ENCODE assay signal across 21 mouse cellular contexts in genomic region chr7:29335276-29335675, GRCm38 (mm10). TPM values are rescaled to one million over a fixed set of nuclear protein-coding genes. Genes with fewer than 3 reads are reported as not detected.
DNase-seq lines count a peak whose midpoint lies in the region; ATAC-seq and TF ChIP-seq lines count a peak whose summit lies in the region.
"Had no signal": no experiment of that assay in that cellular context is flagged by ENCODE, and none has a peak within 500 bp of the region (broad histone marks: within the 10 kb centered on the region; RNA-seq: fewer than 3 reads in every experiment).

No protein-coding gene starts in this region.

- no peak for DNase-seq in left cerebral cortex, adult 2 months (ENCODE audit: extremely low spot score in 1 of 2, low spot score in 2 of 2)
- no peak for DNase-seq in left cerebral cortex, postnatal 36 days (ENCODE audit: low spot score in 2 of 2)
- peak; percentile 15 for DNase-seq in A20 (ENCODE audit: low read depth, low spot score)
- no peak for DNase-seq in liver, embryonic 13.5 days
- no peak for DNase-seq in gastrocnemius, adult 18-20 months (ENCODE audit: low spot score)
- DNase-seq in spleen, postnatal 10 days (ENCODE audit: low spot score in 2 of 2): no peak
- DNase-seq: adrenal gland, postnatal 25 days; cerebellum, adult 2 months; heart, postnatal 36 days; lung, postnatal 10 days; right cerebral cortex, adult 18-20 months; thymus, adult 18-20 months had no signal

- ATAC-seq in forebrain, embryonic 15.5 days (replicated peaks): no peak
- ATAC-seq in forebrain, embryonic 13.5 days: no peak
- no peak for ATAC-seq in liver, embryonic 13.5 days (ENCODE audit: low read depth)
- ATAC-seq: inflammation-experienced regulatory T-cells, adult 6 months had no signal

- no peaks in the 10 kb centered on the region; the same call in 1 of the 2 replicates for H3K4me1 ChIP-seq in forebrain, embryonic 15.5 days
- H3K4me1 ChIP-seq in forebrain, embryonic 13.5 days: peaks cover 8% of the 10 kb centered on the region
- H3K4me1 ChIP-seq in liver, embryonic 13.5 days (replicated peaks): peaks cover 72% of the 10 kb centered on the region
- H3K4me1 ChIP-seq: embryonic facial prominence, embryonic 12.5 days had no signal

- H3K27ac ChIP-seq in forebrain, embryonic 15.5 days (replicated peaks): 0 out of 2 replicates have a peak overlapping the region, but pooled peaks have one; percentile 6
- no peak overlapping the region for H3K27ac ChIP-seq in forebrain, embryonic 13.5 days
- H3K27ac ChIP-seq in left cerebral cortex, adult 2 months: no peak overlapping the region
- peak overlapping the region; percentile 44; the same call in 1 of the 2 replicates for H3K27ac ChIP-seq in liver, embryonic 13.5 days
- H3K27ac ChIP-seq: embryonic facial prominence, embryonic 12.5 days; kidney, embryonic 15.5 days; midbrain, embryonic 12.5 days had no signal

- H3K9ac ChIP-seq in forebrain, embryonic 15.5 days (replicated peaks): no peak overlapping the region
- H3K9ac ChIP-seq in forebrain, embryonic 13.5 days: no peak overlapping the region
- 0 out of 2 replicates have a peak overlapping the region, but pooled peaks have one; percentile 15 for H3K9ac ChIP-seq in liver, embryonic 13.5 days
- H3K9ac ChIP-seq: embryonic facial prominence, embryonic 12.5 days; kidney, embryonic 15.5 days; midbrain, embryonic 12.5 days had no signal

- intact Hi-C loops in left cerebral cortex, adult 2 months (cut with DNase I): no loop called here
- intact Hi-C loops in left cerebral cortex, postnatal 36 days (cut with DNase I): no loop called here

- H3K4me3 ChIP-seq in forebrain, embryonic 15.5 days: no peak overlapping the region
- H3K4me3 ChIP-seq in forebrain, embryonic 13.5 days: no peak overlapping the region
- H3K4me3 ChIP-seq in left cerebral cortex, adult 2 months: no peak overlapping the region
- no peak overlapping the region for H3K4me3 ChIP-seq in liver, embryonic 13.5 days (replicated peaks)
- H3K4me3 ChIP-seq: embryonic facial prominence, embryonic 12.5 days; kidney, embryonic 15.5 days; midbrain, embryonic 12.5 days had no signal

- H3K36me3 ChIP-seq in forebrain, embryonic 15.5 days: peaks cover 8% of the 10 kb centered on the region; the same call in 1 of the 2 replicates
- peaks cover 30% of the 10 kb centered on the region for H3K36me3 ChIP-seq in forebrain, embryonic 13.5 days (ENCODE audit: poor library complexity, severe bottlenecking)
- H3K36me3 ChIP-seq in liver, embryonic 13.5 days: peaks cover 33% of the 10 kb centered on the region

- H3K27me3 ChIP-seq in forebrain, embryonic 15.5 days: no peaks in the 10 kb centered on the region
- no peaks in the 10 kb centered on the region for H3K27me3 ChIP-seq in forebrain, embryonic 13.5 days
- no peaks in the 10 kb centered on the region for H3K27me3 ChIP-seq in liver, embryonic 13.5 days
- H3K27me3 ChIP-seq: CH12.LX; embryonic facial prominence, embryonic 12.5 days; midbrain, embryonic 12.5 days had no signal

- no peaks in the 10 kb centered on the region for H3K9me3 ChIP-seq in forebrain, embryonic 15.5 days
- no peaks in the 10 kb centered on the region for H3K9me3 ChIP-seq in forebrain, embryonic 13.5 days (replicated peaks)
- H3K9me3 ChIP-seq in liver, embryonic 13.5 days (replicated peaks): no peaks in the 10 kb centered on the region
- H3K9me3 ChIP-seq: embryonic facial prominence, embryonic 12.5 days; kidney, embryonic 15.5 days; midbrain, embryonic 12.5 days had no signal

- TF ChIP-seq CTCF in left cerebral cortex, adult 2 months (IDR thresholded peaks at IDR 0.05): peak; percentile 29

- H3K4me2 ChIP-seq in forebrain, embryonic 15.5 days (replicated peaks): no peak overlapping the region
- no peak overlapping the region for H3K4me2 ChIP-seq in forebrain, embryonic 13.5 days
- no peak overlapping the region for H3K4me2 ChIP-seq in liver, embryonic 13.5 days
- H3K4me2 ChIP-seq: embryonic facial prominence, embryonic 12.5 days; heart, embryonic 11.5 days; kidney, embryonic 15.5 days; midbrain, embryonic 12.5 days had no signal

RNA-seq across cellular contexts. Expression of gene Dpf1, which starts 31.5 kb away (rescaled TPM):
- polyA plus RNA-seq in forebrain, embryonic 15.5 days (2015; fragmentation: Nextera tagmentation; extraction: Ambion mirVana): 240 and 243 TPM in 2 replicates
- polyA plus RNA-seq in forebrain, embryonic 13.5 days (2015; fragmentation: Nextera tagmentation; extraction: Ambion mirVana): 165 and 182 TPM in 2 replicates
- 100 to 1,000 TPM; 114 to 128 TPM for total RNA-seq in left cerebral cortex, adult 2 months (2021)
- 100 to 1,000 TPM in 1 of 2 experiments, 10 to 100 TPM in 1; 86.6 to 117 TPM for total RNA-seq in left cerebral cortex, postnatal 36 days (2021)
- 1.7 and 2.3 TPM in 2 replicates for polyA plus RNA-seq in liver, embryonic 13.5 days (2015; fragmentation: Nextera tagmentation; extraction: Ambion mirVana)
- total RNA-seq in gastrocnemius, adult 18-20 months (2021): 1 to 10 TPM; 2.4 to 2.7 TPM

RNA-seq across cellular contexts. Expression of gene Ppp1r14a, which starts 46.2 kb away (rescaled TPM):
- polyA plus RNA-seq in forebrain, embryonic 15.5 days (2015; fragmentation: Nextera tagmentation; extraction: Ambion mirVana): 6.5 and 8.7 TPM in 2 replicates
- 14.9 and 17.2 TPM in 2 replicates for polyA plus RNA-seq in forebrain, embryonic 13.5 days (2015; fragmentation: Nextera tagmentation; extraction: Ambion mirVana)
- total RNA-seq in left cerebral cortex, adult 2 months (2021): 10 to 100 TPM; 15.1 to 18.2 TPM
- 10 to 100 TPM; 15.9 to 24.7 TPM for total RNA-seq in left cerebral cortex, postnatal 36 days (2021)
- 3.2 and 3.6 TPM in 2 replicates for polyA plus RNA-seq in liver, embryonic 13.5 days (2015; fragmentation: Nextera tagmentation; extraction: Ambion mirVana)
- total RNA-seq in gastrocnemius, adult 18-20 months (2021): 1 to 10 TPM; 3.3 to 3.4 TPM
- total RNA-seq: CH12.LX; common myeloid progenitor, adult 5-6 weeks had no signal
- polyA plus RNA-seq: inflammation-experienced regulatory T-cells, adult 6 months had no signal

RNA-seq across cellular contexts. Expression of gene Spint2, which starts 53.6 kb away (rescaled TPM):
- 43.8 and 48.8 TPM in 2 replicates for polyA plus RNA-seq in forebrain, embryonic 15.5 days (2015; fragmentation: Nextera tagmentation; extraction: Ambion mirVana)
- polyA plus RNA-seq in forebrain, embryonic 13.5 days (2015; fragmentation: Nextera tagmentation; extraction: Ambion mirVana): 30.1 and 41.3 TPM in 2 replicates
- 10 to 100 TPM; 26.4 to 27.8 TPM for total RNA-seq in left cerebral cortex, adult 2 months (2021)
- total RNA-seq in left cerebral cortex, postnatal 36 days (2021): 10 to 100 TPM; 23.5 to 26.2 TPM
- polyA plus RNA-seq in liver, embryonic 13.5 days (2015; fragmentation: Nextera tagmentation; extraction: Ambion mirVana): 24.9 and 25.2 TPM in 2 replicates
- 10 to 100 TPM in 1 of 2 experiments, 1 to 10 TPM in 1; 8.2 to 14.7 TPM for total RNA-seq in gastrocnemius, adult 18-20 months (2021)

Comparison
In these comparisons a context has a peak if more than half of its experiments do, and no peak if none do; other contexts are left out.
1. H3K27ac ChIP-seq: peak in forebrain, embryonic 15.5 days (single experiment) and liver, embryonic 13.5 days (single experiment); none in forebrain, embryonic 13.5 days (single experiment) and left cerebral cortex, adult 2 months (single experiment).
2. RNA of gene Dpf1, which starts 31.5 kb away (total RNA-seq): 114 to 128 TPM in left cerebral cortex, adult 2 months and 86.6 to 117 TPM in left cerebral cortex, postnatal 36 days; 2.4 to 2.7 TPM in gastrocnemius, adult 18-20 months; every median in the first group is over 10 times any median in the second.